Mouse (Mus musculus) gastrocnemius, adult 18-20 months (tissue): Measurements from ENCODE around the gene Adamtsl1. TPM values are rescaled to one million over a fixed set of nuclear protein-coding genes. Genes with fewer than 3 reads are reported as not detected.

Source experiments
- DNase-seq: peaks from one replicate; pipeline ENCODE4 v3.0.0; 2021; ENCODE audit warnings: low spot score
- long read RNA-seq, 2 experiments: library from polyadenylated mRNA; stranded (forward); transcript quantifications; one replicate each; pipeline ENCODE4 v2.0.0; 2021
- total RNA-seq, 2 experiments: library from RNA; stranded (reverse); gene quantifications; 2 replicates each; pipeline ENCODE4 v1.2.3; 2021

Gene Adamtsl1
- total RNA-seq: 1 to 10 TPM; 3.2 to 5.6 TPM
- long read RNA-seq, experiment 1, partial matches to known transcripts: 0 of 1 reads
- long read RNA-seq, experiment 1, other reads (novel, unspliced or antisense): 1 of 1 reads
- long read RNA-seq, experiment 2: 0 reads

GRCm38 (mm10) chr4:85513792-85514191, at the start of gene Adamtsl1:
Gene Adamtsl1, plus strand, starts transcription at chr4:85514172.
- no peak for DNase-seq

GRCm38 (mm10) chr4:85483586-85483985, 30.4 kb upstream of the Adamtsl1 start:
- no peak for DNase-seq

GRCm38 (mm10) chr4:85486316-85486946, 27.5 kb upstream of the Adamtsl1 start:
- no peak for DNase-seq

- no peak for DNase-seq
Measured at GRCm38 (mm10) chr4:85505718-85506117, 8.3 kb upstream of the Adamtsl1 start.

GRCm38 (mm10) chr4:85506976-85507375, 7.0 kb upstream of the Adamtsl1 start:
- DNase-seq: no peak

- DNase-seq: no peak
Measured at GRCm38 (mm10) chr4:85507491-85507890, 6.5 kb upstream of the Adamtsl1 start.

GRCm38 (mm10) chr4:85513288-85513687, 684 bp upstream of the Adamtsl1 start:
- DNase-seq: peak; percentile 4

- DNase-seq: peak; percentile 9
Measured at GRCm38 (mm10) chr4:85514205-85514681, 271 bp downstream of the Adamtsl1 start.

GRCm38 (mm10) chr4:85526966-85527566, 13.1 kb downstream of the Adamtsl1 start:
- peak; percentile 29 for DNase-seq

GRCm38 (mm10) chr4:85529852-85530251, 15.9 kb downstream of the Adamtsl1 start:
- DNase-seq: no peak

GRCm38 (mm10) chr4:85539677-85540076, 25.7 kb downstream of the Adamtsl1 start:
- no peak for DNase-seq

- no peak for DNase-seq
Measured at GRCm38 (mm10) chr4:85543221-85543620, 29.2 kb downstream of the Adamtsl1 start.

- DNase-seq: no peak
Measured at GRCm38 (mm10) chr4:85554696-85555095, 40.7 kb downstream of the Adamtsl1 start.

- DNase-seq: peak; percentile 9
Measured at GRCm38 (mm10) chr4:85559753-85560152, 45.8 kb downstream of the Adamtsl1 start.

- no peak for DNase-seq
Measured at GRCm38 (mm10) chr4:85585426-85585825, 71.5 kb downstream of the Adamtsl1 start.

- DNase-seq: no peak
Measured at GRCm38 (mm10) chr4:85588928-85589327, 75.0 kb downstream of the Adamtsl1 start.

GRCm38 (mm10) chr4:85591037-85591436, 77.1 kb downstream of the Adamtsl1 start:
- no peak for DNase-seq

GRCm38 (mm10) chr4:85594159-85594558, 80.2 kb downstream of the Adamtsl1 start:
- DNase-seq: no peak

GRCm38 (mm10) chr4:85613331-85613730, 99.4 kb downstream of the Adamtsl1 start:
- DNase-seq: no peak

- no peak for DNase-seq
Measured at GRCm38 (mm10) chr4:85618746-85619145, 104.8 kb downstream of the Adamtsl1 start.

GRCm38 (mm10) chr4:85619261-85619660, 105.3 kb downstream of the Adamtsl1 start:
- DNase-seq: peak; percentile 33

GRCm38 (mm10) chr4:85629381-85629780, 115.4 kb downstream of the Adamtsl1 start:
- DNase-seq: no peak

- no peak for DNase-seq
Measured at GRCm38 (mm10) chr4:85669271-85669670, 155.3 kb downstream of the Adamtsl1 start.
